Mouse (Mus musculus) testis, adult 2 months (tissue): ENCODE measurements around the gene Klra17.

Experiments
- CTCF ChIP-seq: fragments of 200-500 bp; IDR thresholded peaks from 2 replicates; pipeline ENCODE4 v1.5.1; 2012; ENCODE audit warnings: low read depth, mild to moderate bottlenecking, inconsistent platforms, low read length, moderate library complexity; ENCODE audit not compliant: control insufficient read depth, insufficient read depth, insufficient replicate concordance
- POLR2A ChIP-seq: fragments of 200-500 bp; IDR thresholded peaks from 2 replicates; pipeline ENCODE4 v1.6.1; 2012; ENCODE audit warnings: low read depth, mild to moderate bottlenecking, inconsistent platforms, low read length, moderate library complexity; ENCODE audit not compliant: control insufficient read depth

- TF ChIP-seq POLR2A = no peak
- no peak for TF ChIP-seq CTCF
Measured at GRCm38 (mm10) chr6:129876549-129876948, at the start of gene Klra17.
